Mouse (Mus musculus): ENCODE data around the gene Paf1. TPM values are rescaled to one million over a fixed set of nuclear protein-coding genes. Genes with fewer than 3 reads are reported as not detected.

The Paf1 gene
- polyA plus RNA-seq, 1 experiment, result 78.4 TPM

DNA sequence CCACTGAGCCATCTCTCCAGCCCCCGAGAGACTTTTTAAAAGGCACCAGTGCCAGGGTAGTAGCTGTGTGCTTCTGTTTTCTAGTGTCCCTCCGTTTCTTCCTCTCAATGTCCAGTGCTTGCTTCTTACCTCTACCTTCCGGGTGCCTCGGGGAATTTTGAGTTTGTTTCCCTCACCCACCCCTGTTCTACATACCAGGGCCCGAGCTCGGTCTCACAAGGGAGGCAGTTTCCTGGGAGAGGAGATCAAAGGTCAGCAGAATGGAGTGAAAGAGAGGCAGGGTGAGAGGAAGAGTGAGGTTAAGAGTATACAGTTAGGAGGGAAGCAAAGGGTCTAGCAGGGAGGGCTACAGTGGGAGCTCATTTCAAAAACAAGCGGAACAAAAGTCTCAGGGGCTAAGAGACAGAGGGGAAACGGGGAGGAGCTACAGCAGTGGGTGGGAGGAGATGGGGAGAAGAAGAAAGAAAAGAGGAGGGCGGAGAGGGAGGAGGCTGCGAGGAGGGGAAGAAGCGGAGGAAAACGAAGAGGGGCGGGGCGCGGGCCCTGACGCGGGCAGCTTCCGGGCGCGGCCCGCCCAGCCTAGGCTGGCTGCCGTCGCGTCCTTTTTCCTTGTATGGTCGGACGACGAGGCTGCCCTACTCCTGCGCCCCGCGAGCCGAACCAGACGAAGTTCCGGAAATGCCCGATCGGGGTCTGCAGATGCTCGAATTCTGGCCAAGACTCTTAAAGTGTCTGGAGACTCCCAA, 17.4 kb upstream of the Paf1 start:
- WGBS, result under 1% methylated on average over 35 of the region's 36 CpGs
- peak; percentile 95 for DNase-seq
- H3K4me3 ChIP-seq (ENCODE audit: insufficient read depth, low read depth, low read length), result peak overlapping the region; percentile 28
- no peaks in the 10 kb centered on the region for H3K27me3 ChIP-seq (replicated peaks; ENCODE audit: control insufficient read depth, insufficient read depth, low read length)
- H3K36me3 ChIP-seq (ENCODE audit: control insufficient read depth, insufficient read depth, low read length), result peaks cover 8% of the 10 kb centered on the region
- peaks cover 9% of the 10 kb centered on the region; the same call in 1 of the 2 replicates for H3K4me1 ChIP-seq (ENCODE audit: control insufficient read depth, insufficient read depth, low read length)
- TF ChIP-seq CTCF (conservative IDR thresholded peaks at IDR 0.05; ENCODE audit: insufficient read depth, insufficient read length, low read depth, low read length) (no peak), POLR2A (IDR thresholded peaks at IDR 0.05; ENCODE audit: low read depth, low read length) (peak; percentile 69)
- H3K27ac ChIP-seq (ENCODE audit: insufficient read depth, low read depth, low read length), result peak overlapping the region; percentile 100

DNA sequence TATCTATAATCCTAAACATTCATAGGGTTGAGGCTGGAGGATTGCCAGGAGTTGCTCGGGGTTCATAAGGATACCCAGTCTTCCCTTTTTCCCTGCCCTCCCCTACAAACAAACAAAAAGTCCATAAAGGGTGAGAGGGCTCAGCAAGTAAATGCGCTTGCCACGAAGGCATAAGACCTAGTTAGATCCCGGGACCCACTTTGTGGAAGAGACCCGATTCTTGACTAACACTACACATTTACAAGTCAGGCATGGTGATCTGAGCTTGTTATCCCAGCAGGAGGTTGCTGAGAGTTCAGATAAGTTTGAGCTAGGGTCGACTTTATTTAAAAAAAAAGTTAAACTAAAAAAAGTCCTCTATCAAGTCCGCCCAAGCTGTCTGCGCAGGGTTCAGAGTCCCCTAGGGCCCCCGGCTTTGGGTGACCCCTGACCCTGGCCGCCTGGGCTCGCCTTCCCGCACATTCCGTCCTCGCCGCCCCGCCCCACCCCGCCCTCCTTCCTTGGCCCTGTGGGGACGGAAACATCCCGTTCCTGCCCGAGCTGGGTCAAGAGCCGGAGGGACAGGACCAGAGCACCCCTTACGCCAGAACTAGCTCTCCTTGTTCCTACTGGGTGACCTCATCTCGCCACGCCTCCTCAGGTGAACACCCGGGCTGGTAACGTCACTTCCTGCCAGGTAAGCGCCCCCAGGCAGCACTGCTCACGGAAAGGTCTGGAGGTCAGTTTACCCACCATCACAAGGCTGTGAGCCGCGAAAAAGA, 16.6 kb upstream of the Paf1 start:
- H3K36me3 ChIP-seq (ENCODE audit: control insufficient read depth, insufficient read depth, low read length), result peaks cover 8% of the 10 kb centered on the region
- H3K27ac ChIP-seq (ENCODE audit: insufficient read depth, low read depth, low read length), result peak overlapping the region; percentile 99
- TF ChIP-seq POLR2A (IDR thresholded peaks at IDR 0.05; ENCODE audit: low read depth, low read length) (peak; percentile 88), CTCF (conservative IDR thresholded peaks at IDR 0.05; ENCODE audit: insufficient read depth, insufficient read length, low read depth, low read length) (0 out of 2 replicates have a peak, but pooled peaks have one; percentile 11)
- peak; percentile 97 for DNase-seq
- peak overlapping the region; percentile 28 for H3K4me3 ChIP-seq (ENCODE audit: insufficient read depth, low read depth, low read length)
- peaks cover 14% of the 10 kb centered on the region; the same call in 1 of the 2 replicates for H3K4me1 ChIP-seq (ENCODE audit: control insufficient read depth, insufficient read depth, low read length)
- under 1% methylated on average over 30 of the region's 30 CpGs for WGBS
- no peaks in the 10 kb centered on the region for H3K27me3 ChIP-seq (replicated peaks; ENCODE audit: control insufficient read depth, insufficient read depth, low read length)

DNA sequence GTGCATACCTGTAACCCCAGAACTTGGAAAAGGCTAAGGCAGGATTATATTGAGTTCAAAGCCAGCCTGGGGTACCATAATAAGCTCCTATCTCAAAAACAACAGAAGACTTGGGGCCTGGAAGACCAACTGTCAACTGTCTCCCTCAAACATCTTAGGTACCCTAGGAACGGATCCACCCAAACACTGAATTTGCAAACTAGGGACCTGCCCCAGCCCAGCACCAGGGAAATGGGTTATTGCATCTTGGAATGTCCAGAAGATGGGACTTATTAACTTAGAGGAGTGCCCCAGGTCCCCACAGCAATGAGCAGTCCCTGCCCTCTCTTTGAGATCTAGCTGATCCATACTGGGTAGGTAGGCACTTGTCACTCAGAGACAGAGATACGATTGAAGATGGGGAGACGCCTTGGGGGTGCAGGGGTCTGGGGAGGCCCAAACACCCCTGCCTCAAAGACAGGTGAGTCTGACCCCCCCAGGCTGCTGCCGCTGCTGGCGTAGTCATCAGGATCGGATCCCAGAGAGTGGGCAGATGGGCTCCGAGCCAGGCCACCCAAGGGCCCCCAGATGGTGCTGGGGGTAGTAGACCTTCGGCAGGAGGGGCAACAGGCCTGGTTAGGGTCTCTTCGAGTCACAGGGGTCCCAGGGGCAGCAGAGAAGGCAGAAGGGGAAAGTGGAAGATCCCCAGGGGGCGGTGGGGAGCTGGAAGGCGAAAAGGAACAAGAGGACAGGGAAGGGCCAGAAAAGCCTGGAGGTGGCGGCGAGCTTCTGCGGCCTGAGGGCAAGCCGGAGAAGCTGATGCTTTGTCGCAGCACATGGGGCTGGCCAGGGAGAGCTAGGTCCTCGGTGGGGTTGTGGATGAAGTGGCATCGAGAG, 15.3 kb upstream of the Paf1 start:
- Histone ChIP-seq H3K4me1 (ENCODE audit: control insufficient read depth, insufficient read depth, low read length) (peaks cover 21% of the 10 kb centered on the region; the same call in 1 of the 2 replicates), H3K36me3 (ENCODE audit: control insufficient read depth, insufficient read depth, low read length) (peaks cover 8% of the 10 kb centered on the region), H3K27ac (ENCODE audit: insufficient read depth, low read depth, low read length) (peak overlapping the region; percentile 98), H3K4me3 (ENCODE audit: insufficient read depth, low read depth, low read length) (peak overlapping the region; percentile 85), H3K27me3 (replicated peaks; ENCODE audit: control insufficient read depth, insufficient read depth, low read length) (no peaks in the 10 kb centered on the region)
- 19% methylated on average over 18 of the region's 18 CpGs for WGBS
- TF ChIP-seq CTCF (conservative IDR thresholded peaks at IDR 0.05; ENCODE audit: insufficient read depth, insufficient read length, low read depth, low read length) (no peak), POLR2A (IDR thresholded peaks at IDR 0.05; ENCODE audit: low read depth, low read length) (peak; percentile 20)
- peak; percentile 62 for DNase-seq

DNA sequence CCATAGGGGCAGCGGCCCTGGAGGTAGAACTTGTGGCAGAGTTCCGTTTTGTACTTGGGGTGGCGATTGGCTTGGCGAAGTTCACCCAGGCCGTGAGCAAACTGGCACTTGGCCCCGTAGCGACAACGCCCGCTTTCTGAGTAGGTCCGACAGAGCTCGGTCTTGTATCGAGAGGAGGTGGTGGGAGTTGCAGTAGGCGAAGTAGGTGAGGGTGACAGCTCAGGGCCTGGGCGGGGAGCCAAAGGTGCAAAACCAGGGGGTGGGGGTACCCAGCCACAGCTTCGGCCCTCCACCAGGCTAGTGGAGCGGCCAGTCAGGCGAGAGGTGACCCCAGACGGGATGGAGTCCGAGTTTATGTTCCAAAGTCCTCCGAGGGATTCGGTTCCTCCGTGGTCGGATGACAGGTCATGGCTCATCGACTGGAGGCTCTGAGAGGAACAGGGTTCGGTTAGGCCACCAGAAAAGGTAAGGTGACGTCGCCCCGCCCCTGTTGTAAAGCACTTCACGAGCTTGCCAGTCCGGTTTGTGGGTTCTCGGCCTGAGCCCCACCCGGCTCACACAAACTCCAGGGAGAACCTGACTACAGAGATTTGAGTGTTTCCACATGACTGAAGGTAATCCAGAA, 14.6 kb upstream of the Paf1 start:
- H3K27me3 ChIP-seq (replicated peaks; ENCODE audit: control insufficient read depth, insufficient read depth, low read length), result no peaks in the 10 kb centered on the region
- H3K27ac ChIP-seq (ENCODE audit: insufficient read depth, low read depth, low read length), result peak overlapping the region; percentile 98
- 1% methylated on average over 32 of the region's 32 CpGs for WGBS
- peak overlapping the region; percentile 85 for H3K4me3 ChIP-seq (ENCODE audit: insufficient read depth, low read depth, low read length)
- DNase-seq, result peak; percentile 91
- H3K4me1 ChIP-seq (ENCODE audit: control insufficient read depth, insufficient read depth, low read length), result peaks cover 27% of the 10 kb centered on the region
- H3K36me3 ChIP-seq (ENCODE audit: control insufficient read depth, insufficient read depth, low read length), result peaks cover 8% of the 10 kb centered on the region
- TF ChIP-seq POLR2A (IDR thresholded peaks at IDR 0.05; ENCODE audit: low read depth, low read length), result peak; percentile 39
- TF ChIP-seq CTCF (conservative IDR thresholded peaks at IDR 0.05; ENCODE audit: insufficient read depth, insufficient read length, low read depth, low read length), result no peak

DNA sequence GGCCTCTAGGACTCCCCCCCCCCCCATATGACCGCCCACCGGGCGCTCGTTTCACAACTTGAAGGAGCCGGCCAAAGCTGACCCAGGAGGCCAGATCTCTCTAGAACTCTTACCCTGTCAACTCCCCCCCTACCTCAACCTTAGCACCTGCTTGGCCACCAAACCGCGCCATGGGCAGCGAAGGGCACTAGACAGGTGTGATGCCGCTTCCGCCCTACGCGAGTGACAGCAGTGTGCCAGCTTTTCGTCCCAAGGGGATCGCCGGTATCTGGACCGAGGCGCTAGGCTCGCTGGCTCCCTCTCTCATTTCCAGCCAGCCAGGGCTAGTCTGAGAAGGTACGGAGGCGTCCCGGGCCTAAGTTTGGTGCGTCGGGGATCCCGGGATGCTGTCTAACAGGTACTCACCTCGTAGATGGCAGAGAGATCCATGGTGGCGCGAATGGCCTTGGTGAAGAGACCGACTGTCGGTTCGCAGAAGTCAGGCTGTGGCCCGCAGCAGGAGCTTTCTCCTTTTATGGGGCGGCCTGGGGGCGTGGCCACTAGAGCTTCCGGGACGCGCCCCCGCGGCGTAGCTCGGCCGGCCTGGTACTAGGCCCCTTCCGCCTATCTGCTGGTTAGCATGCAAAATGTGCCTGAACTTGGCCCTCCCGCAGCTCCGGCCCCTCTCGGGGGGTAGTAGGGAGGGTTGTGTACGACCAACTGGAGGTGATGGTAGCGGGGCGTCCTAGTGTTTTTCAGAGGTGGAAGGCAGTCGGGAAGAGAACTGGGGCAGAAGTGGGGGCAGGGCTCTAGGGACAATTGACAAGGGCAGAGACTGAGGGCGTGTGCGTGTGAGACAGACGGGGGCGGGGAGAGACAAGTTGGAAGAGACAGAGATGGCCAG, 13.7 kb upstream of the Paf1 start:
- TF ChIP-seq CTCF (conservative IDR thresholded peaks at IDR 0.05; ENCODE audit: insufficient read depth, insufficient read length, low read depth, low read length) (no peak), POLR2A (IDR thresholded peaks at IDR 0.05; ENCODE audit: low read depth, low read length) (peak; percentile 99)
- under 1% methylated on average over 52 of the region's 53 CpGs for WGBS
- Histone ChIP-seq H3K27ac (ENCODE audit: insufficient read depth, low read depth, low read length) (peak overlapping the region; percentile 98), H3K4me3 (ENCODE audit: insufficient read depth, low read depth, low read length) (peak overlapping the region; percentile 85), H3K27me3 (replicated peaks; ENCODE audit: control insufficient read depth, insufficient read depth, low read length) (no peaks in the 10 kb centered on the region), H3K36me3 (ENCODE audit: control insufficient read depth, insufficient read depth, low read length) (peaks cover 8% of the 10 kb centered on the region), H3K4me1 (ENCODE audit: control insufficient read depth, insufficient read depth, low read length) (peaks cover 31% of the 10 kb centered on the region)
- DNase-seq, result peak; percentile 97
